Mouse (Mus musculus) thymus, postnatal 36 days (tissue): Measurements from ENCODE around the gene Gjb6.

Experiments
- DNase-seq, 2 experiments: peaks; one replicate each; pipeline ENCODE4 v3.0.0; 2022; ENCODE audit warnings: mixed read lengths in 2 of 2

The Gjb6 gene

GRCm38 (mm10) chr14:57082863-57083262, 50.5 kb downstream of the Gjb6 start:
- no peak for DNase-seq

- DNase-seq: no peak
Observed at GRCm38 (mm10) chr14:57075537-57075936, 57.9 kb downstream of the Gjb6 start.
